Mouse (Mus musculus): Measurements from ENCODE around the gene Gdpd1.
A peak's percentile ranks its signal among the peaks of the same experiment; 100 is the strongest.

DNA sequence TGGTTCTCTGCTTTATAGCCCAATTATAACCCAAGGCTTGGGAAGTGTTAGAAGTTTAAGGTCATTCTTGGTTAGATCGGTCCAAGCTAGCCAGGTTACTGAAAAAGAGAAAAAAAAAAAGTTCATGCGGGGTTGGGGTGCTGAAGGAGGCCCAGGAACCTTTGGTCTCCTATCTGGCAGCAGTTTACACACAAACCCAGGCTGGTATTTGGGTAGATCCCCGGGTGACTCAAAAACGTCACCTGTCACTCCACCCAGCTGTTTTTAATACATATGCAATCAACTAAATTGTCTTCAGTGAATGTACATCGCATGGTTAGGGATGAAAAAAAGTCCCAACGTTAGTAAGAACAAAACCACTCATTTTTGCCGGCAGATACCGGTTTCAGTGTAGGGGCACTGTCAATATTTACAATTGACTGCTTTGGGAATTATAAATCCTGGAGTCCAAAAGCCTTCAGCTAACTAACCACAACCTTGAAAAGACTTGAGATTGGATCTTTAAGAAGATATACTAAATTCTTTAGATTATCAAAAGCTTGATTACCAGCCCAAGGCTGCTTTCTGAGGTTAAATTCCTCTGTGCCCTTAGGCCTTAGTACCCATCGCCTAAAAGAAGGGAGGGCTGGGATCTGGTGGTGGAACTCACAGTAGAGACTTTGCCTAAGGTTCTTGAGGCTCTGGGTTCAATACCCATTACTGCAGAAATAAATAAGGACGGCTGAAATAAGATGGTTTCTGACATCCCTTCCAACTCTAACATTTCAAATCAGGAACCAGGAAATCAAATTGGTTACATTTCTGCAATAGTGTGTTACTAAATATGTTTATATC lies 78.9 kb downstream of the Gdpd1 start:
- no peak for TF ChIP-seq CTCF (IDR thresholded peaks at IDR 0.05 in 2 of 3, conservative IDR thresholded peaks at IDR 0.05 in 1 of 3; ENCODE audit: control insufficient read depth in 1 of 3, insufficient read depth in 1 of 3, low read depth in 2 of 3, low read length in 3 of 3, poor library complexity in 1 of 3, severe bottlenecking in 1 of 3)
- peak; percentile 94 for TF ChIP-seq BHLHE40 (IDR thresholded peaks at IDR 0.05; ENCODE audit: borderline replicate concordance, low read depth, low read length)
- no peak for TF ChIP-seq RAD21 (IDR thresholded peaks at IDR 0.05; ENCODE audit: low read depth, low read length)
- TF ChIP-seq ZKSCAN1 (IDR thresholded peaks at IDR 0.05; ENCODE audit: low read depth, low read length), result no peak
- TF ChIP-seq POLR2A (IDR thresholded peaks at IDR 0.05; ENCODE audit: control insufficient read depth in 1 of 2, insufficient read depth in 1 of 2, low read depth in 1 of 2, low read length in 2 of 2, poor library complexity in 1 of 2), result no peak
- TF ChIP-seq TCF12 (IDR thresholded peaks at IDR 0.05; ENCODE audit: low read depth, low read length), result no peak
- TF ChIP-seq E2F4 (IDR thresholded peaks at IDR 0.05; ENCODE audit: borderline replicate concordance, low read depth, low read length), result no peak

Data from MEL (cell line).